Mouse (Mus musculus) liver, embryonic 12.5 days (tissue): ENCODE measurements around the gene Gm10251. TPM values are rescaled to one million over a fixed set of nuclear protein-coding genes. Genes with fewer than 3 reads are reported as not detected.
A peak's percentile ranks its signal among the peaks of the same experiment; 100 is the strongest.
"Not testable (repeated sequence)": the region's sequence is repeated elsewhere in the genome, so short reads cannot be mapped to it uniquely, and the experiment has no call there.

Source experiments
- ATAC-seq: fragments of 200-750 bp; cut with Nextera tagmentation; 2 replicates; pipeline ENCODE4 v1.8.0; 2017; ENCODE audit warnings: moderate number of reproducible peaks, mild to moderate bottlenecking, moderate library complexity
- H3K27ac ChIP-seq: fragments of 300-500 bp; sonication (generic); 2 replicates; pipeline ENCODE4 v1.5.1; 2016; ENCODE audit warnings: mild to moderate bottlenecking
- H3K27me3 ChIP-seq: fragments of 300-500 bp; sonication (generic); replicated peaks from 2 replicates; pipeline ENCODE4 v1.6.1; 2016; ENCODE audit warnings: mild to moderate bottlenecking, moderate library complexity
- H3K36me3 ChIP-seq: fragments of 300-500 bp; sonication (generic); 2 replicates; pipeline ENCODE4 v1.6.1; 2016; ENCODE audit warnings: mild to moderate bottlenecking, moderate library complexity
- H3K4me1 ChIP-seq: fragments of 300-500 bp; sonication (generic); 2 replicates; pipeline ENCODE4 v1.6.1; 2016
- H3K4me2 ChIP-seq: fragments of 300-500 bp; sonication (generic); 2 replicates; pipeline ENCODE4 v1.6.1; 2016; ENCODE audit warnings: mild to moderate bottlenecking, moderate library complexity
- H3K4me3 ChIP-seq: fragments of 300-500 bp; sonication (generic); 2 replicates; pipeline ENCODE4 v1.5.1; 2016; ENCODE audit warnings: mild to moderate bottlenecking, moderate library complexity
- H3K9ac ChIP-seq: fragments of 300-500 bp; sonication (generic); 2 replicates; pipeline ENCODE4 v1.6.1; 2016; ENCODE audit warnings: mild to moderate bottlenecking, moderate library complexity
- H3K9me3 ChIP-seq: fragments of 300-500 bp; sonication (generic); replicated peaks from 2 replicates; pipeline ENCODE4 v1.6.1; 2016; ENCODE audit warnings: mild to moderate bottlenecking, moderate library complexity
- WGBS: fragments of 180-500 bp; shearing (Covaris S2); methylation state at CpG from one replicate; pipeline ENCODE4 v1.1.7; 2016; ENCODE audit not compliant: insufficient replicate concordance; 5-methylcytosine and 5-hydroxymethylcytosine counted together
- polyA plus RNA-seq: library from polyadenylated mRNA; unstranded; fragments of >200 nt; fragmentation: Nextera tagmentation; extraction: Ambion mirVana; gene quantifications from 2 replicates; pipeline ENCODE4 v1.2.1, GENCODE M21; 2016

Gene Gm10251
- not detected in 2 replicates for polyA plus RNA-seq

DNA sequence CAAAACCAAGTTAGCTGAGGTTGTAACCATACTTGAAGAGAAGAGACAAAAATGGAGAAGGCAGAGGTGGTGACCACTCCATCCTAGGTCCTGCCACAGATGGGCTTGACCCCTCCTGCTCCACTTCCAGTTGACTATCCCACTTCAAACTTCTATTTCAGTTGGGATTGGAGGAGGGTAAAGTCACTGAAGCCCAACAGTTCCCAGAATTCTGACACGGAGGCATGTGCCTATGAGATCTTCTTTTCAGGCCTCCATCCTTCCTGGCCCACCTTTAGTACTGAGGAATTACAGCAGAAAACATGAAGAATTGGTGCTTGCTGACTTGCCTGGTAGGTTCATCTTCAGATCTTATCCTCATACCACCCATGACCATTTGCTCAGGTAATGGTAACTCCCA is at the start of gene Gm10251:
TSS of gene Gm10251 (minus strand) at position 101 of the 400 bp plus-strand sequence.
- not testable (repeated sequence) for H3K27ac ChIP-seq, H3K4me3 ChIP-seq, H3K9me3 ChIP-seq, H3K9ac ChIP-seq, H3K4me2 ChIP-seq, H3K4me1 ChIP-seq, ATAC-seq, H3K36me3 ChIP-seq, H3K27me3 ChIP-seq
- no CpG with 5 or more reads among the region's 1 CpGs for WGBS

DNA sequence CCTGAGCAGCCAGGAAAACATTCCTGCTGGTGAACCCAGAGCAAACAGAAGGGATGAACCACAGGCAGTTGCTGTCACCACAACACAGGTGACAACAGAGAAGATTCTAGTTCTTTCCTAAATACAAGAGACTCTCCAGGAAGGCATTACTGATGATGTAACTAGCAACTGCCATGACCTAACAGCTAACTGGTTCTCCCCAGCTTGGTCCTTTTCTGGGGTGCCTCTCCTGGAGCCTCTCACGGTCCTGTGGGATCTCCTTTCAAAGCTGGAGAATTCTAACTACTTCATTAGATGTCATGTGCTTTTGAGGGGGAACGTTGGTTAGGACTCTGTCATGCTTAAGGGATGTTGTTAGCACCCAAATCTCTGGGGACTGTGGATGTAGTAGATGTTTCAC is 36.2 kb upstream of the Gm10251 start, which contains the start of gene Gm8050:
TSS of gene Gm8050 (minus strand) at position 101 of the 400 bp plus-strand sequence.
- WGBS = 57% methylated on average over 1 of the region's 2 CpGs
- H3K4me1 ChIP-seq, H3K27me3 ChIP-seq, ATAC-seq, H3K9me3 ChIP-seq, H3K9ac ChIP-seq, H3K36me3 ChIP-seq, H3K4me3 ChIP-seq, H3K27ac ChIP-seq, H3K4me2 ChIP-seq: not testable (repeated sequence)

DNA sequence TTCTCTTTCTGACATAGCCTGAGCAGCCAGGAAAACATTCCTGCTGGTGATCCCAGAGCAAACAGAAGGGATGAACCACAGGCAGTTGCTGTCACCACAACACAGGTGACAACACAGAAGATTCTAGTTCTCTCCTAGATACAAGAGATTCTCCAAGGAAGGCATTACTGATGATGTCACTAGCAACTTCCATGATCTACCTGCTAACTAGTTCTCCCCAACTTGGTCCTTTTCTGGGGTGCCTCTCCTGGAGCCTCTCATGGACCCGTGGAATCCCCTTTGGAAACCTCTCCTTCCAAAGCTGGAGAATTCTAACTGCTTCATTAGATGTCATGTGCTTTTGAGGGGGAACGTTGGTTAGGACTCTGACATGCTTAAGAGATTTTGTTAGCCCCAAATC is 61.7 kb downstream of the Gm10251 start, which contains the start of gene Gm3460:
TSS of gene Gm3460 (minus strand) at position 101 of the 400 bp plus-strand sequence.
- H3K27ac ChIP-seq, ATAC-seq, H3K4me1 ChIP-seq, H3K4me3 ChIP-seq, H3K9me3 ChIP-seq, H3K36me3 ChIP-seq, H3K9ac ChIP-seq, H3K4me2 ChIP-seq, H3K27me3 ChIP-seq: not testable (repeated sequence)
- WGBS = 25% methylated on average over 1 of the region's 2 CpGs

DNA sequence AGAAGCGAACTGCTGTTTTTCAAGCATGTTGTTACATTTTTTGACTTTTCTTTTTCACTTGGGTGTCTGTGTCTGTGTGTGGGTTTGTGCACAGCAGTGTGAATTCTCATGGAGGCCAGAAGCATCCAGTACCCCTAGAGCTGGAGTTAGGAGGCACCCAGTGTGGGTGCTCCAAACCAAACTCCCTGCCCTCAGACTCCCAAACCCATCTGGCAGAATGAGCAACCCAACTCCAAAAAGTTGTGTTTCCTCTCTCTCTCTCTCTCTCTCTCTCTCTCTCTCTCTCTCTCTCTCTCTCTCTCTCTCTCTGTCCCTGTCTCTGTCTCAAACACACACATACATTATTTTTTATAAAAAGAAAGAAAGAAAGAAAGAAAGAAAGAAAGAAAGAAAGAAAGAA is 77.5 kb downstream of the Gm10251 start:
- no CpG with 5 or more reads among the region's 1 CpGs for WGBS
- H3K27ac ChIP-seq, H3K4me2 ChIP-seq, H3K4me1 ChIP-seq, ATAC-seq, H3K27me3 ChIP-seq, H3K4me3 ChIP-seq, H3K36me3 ChIP-seq, H3K9ac ChIP-seq, H3K9me3 ChIP-seq: not testable (repeated sequence)

DNA sequence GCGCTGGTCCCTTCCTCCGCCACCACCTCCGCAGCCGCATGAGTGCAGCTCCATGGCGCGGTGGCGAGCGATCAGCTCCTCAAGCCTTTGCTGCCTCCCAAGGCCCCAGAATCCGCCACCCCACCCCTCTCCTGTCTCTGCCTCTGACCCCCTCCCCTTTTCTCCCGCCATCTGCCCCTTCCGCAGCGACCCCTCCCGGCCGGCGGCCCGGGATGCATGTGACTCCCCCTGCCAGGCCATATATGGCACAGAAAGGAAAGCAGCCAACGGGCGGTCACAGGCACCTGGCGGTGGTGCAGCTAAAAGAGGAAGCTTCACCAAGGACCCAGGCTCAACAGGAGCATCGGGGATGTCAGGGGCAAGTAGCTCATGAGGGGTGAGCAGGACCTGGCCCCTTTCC is 79.0 kb downstream of the Gm10251 start:
- H3K4me1 ChIP-seq, H3K27ac ChIP-seq, ATAC-seq, H3K4me3 ChIP-seq, H3K9ac ChIP-seq, H3K36me3 ChIP-seq, H3K9me3 ChIP-seq, H3K27me3 ChIP-seq: not testable (repeated sequence)
- H3K4me2 ChIP-seq = peak overlapping the region; percentile 48
- 3% methylated on average over 10 of the region's 20 CpGs for WGBS

DNA sequence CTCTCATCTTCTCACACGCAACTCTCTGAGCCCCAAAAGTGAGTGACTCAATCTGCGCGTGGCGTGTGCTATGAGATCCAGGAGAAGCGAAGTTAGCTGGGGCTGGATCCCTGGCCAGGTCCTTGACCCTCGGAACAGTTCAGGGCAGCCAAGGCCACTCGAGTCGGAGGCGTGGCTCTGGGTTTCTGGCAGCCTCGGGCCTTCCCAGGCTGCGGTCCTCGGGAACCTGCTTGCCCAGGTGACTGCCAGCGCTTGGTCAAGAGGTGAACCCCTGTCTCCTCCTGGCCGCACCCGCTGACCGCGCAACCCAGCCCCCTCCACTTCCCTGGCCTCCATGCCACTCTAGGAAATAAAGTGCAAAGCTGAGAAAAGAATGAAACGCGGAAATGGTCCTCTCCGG is 79.4 kb downstream of the Gm10251 start:
- H3K9ac ChIP-seq, H3K36me3 ChIP-seq, H3K4me1 ChIP-seq, H3K27ac ChIP-seq, H3K27me3 ChIP-seq, ATAC-seq, H3K4me3 ChIP-seq, H3K9me3 ChIP-seq: not testable (repeated sequence)
- WGBS = 8% methylated on average over 20 of the region's 20 CpGs
- H3K4me2 ChIP-seq = peak overlapping the region; percentile 48

DNA sequence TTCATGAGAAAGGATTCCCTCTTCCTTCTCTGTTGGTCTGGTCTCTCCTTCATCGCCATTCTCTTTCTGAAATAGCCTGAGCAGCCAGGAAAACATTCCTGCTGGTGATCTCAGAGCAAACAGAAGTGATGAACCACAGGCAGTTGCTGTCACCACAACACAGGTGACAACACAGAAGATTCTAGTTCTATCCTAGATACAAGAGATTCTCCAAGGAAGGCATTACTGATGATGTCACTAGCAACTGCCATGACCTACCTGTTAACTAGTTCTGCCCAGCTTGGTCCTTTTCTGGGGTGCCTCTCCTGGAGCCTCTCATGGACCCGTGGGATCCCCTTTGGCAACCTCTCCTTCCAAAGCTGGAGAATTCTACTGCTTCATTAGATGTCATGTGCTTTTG is 93.5 kb downstream of the Gm10251 start, which contains the start of gene Gm3629:
TSS of gene Gm3629 (minus strand) at position 101 of the 400 bp plus-strand sequence.
- H3K36me3 ChIP-seq, H3K27me3 ChIP-seq, H3K9me3 ChIP-seq, H3K4me3 ChIP-seq, H3K9ac ChIP-seq, ATAC-seq, H3K4me2 ChIP-seq, H3K4me1 ChIP-seq, H3K27ac ChIP-seq: not testable (repeated sequence)
- 17% methylated on average over 1 of the region's 2 CpGs for WGBS

Other genes starting within 250 kb of the Gm10251 start
- gene Gm3594, start 239.6 kb downstream of the Gm10251 start, polyA plus RNA-seq = not detected in 2 replicates
- gene Gm8356, start 146.9 kb downstream of the Gm10251 start, polyA plus RNA-seq = not detected in 2 replicates
- gene Gm3629, start 93.6 kb downstream of the Gm10251 start, polyA plus RNA-seq = not detected in 2 replicates
- not detected in 2 replicates for gene Gm3460, start 61.8 kb downstream of the Gm10251 start, polyA plus RNA-seq
- not detected in 2 replicates for gene Gm8050, start 36.1 kb upstream of the Gm10251 start, polyA plus RNA-seq
- gene Gm3636, start 58.2 kb upstream of the Gm10251 start, polyA plus RNA-seq = 0.38 and 0.56 TPM in 2 replicates
- gene Gm8362, start 90.2 kb upstream of the Gm10251 start, polyA plus RNA-seq = not detected in 2 replicates
- gene Gm3642, start 156.1 kb upstream of the Gm10251 start, polyA plus RNA-seq = not detected in 2 replicates
- gene Gm3667, start 205.8 kb upstream of the Gm10251 start, polyA plus RNA-seq = 0.07 and 0.10 TPM in 2 replicates